Mouse (Mus musculus) intestine, embryonic 15.5 days (tissue): Measurements from ENCODE around the gene Mapk3. TPM values are rescaled to one million over a fixed set of nuclear protein-coding genes. Genes with fewer than 3 reads are reported as not detected.
"Not testable (repeated sequence)": the region's sequence is repeated elsewhere in the genome, so short reads cannot be mapped to it uniquely, and the experiment has no call there.

Experiments used
- ATAC-seq: fragments of 200-750 bp; cut with Nextera tagmentation; 2 replicates; pipeline ENCODE4 v1.8.0; 2017; ENCODE audit warnings: moderate TSS enrichment, moderate library complexity
- H3K27ac ChIP-seq: fragments of 300-500 bp; sonication (generic); 2 replicates; pipeline ENCODE4 v1.5.1; 2015; ENCODE audit warnings: mild to moderate bottlenecking, inconsistent platforms
- H3K27me3 ChIP-seq: fragments of 300-500 bp; sonication (generic); replicated peaks from 2 replicates; pipeline ENCODE4 v1.6.1; 2015; ENCODE audit warnings: inconsistent platforms
- H3K36me3 ChIP-seq: fragments of 300-500 bp; sonication (generic); 2 replicates; pipeline ENCODE4 v1.6.1; 2015; ENCODE audit warnings: inconsistent platforms
- H3K4me1 ChIP-seq: fragments of 300-500 bp; sonication (generic); replicated peaks from 2 replicates; pipeline ENCODE4 v1.6.1; 2015; ENCODE audit warnings: inconsistent platforms
- H3K4me2 ChIP-seq: fragments of 300-500 bp; sonication (generic); replicated peaks from 2 replicates; pipeline ENCODE4 v1.6.1; 2015; ENCODE audit warnings: mild to moderate bottlenecking, inconsistent platforms
- H3K4me3 ChIP-seq: fragments of 300-500 bp; sonication (generic); replicated peaks from 2 replicates; pipeline ENCODE4 v1.5.1; 2015; ENCODE audit warnings: inconsistent platforms
- H3K9ac ChIP-seq: fragments of 300-500 bp; sonication (generic); 2 replicates; pipeline ENCODE4 v1.6.1; 2015; ENCODE audit warnings: inconsistent platforms
- H3K9me3 ChIP-seq: fragments of 300-500 bp; sonication (generic); 2 replicates; pipeline ENCODE4 v1.6.1; 2016; ENCODE audit warnings: inconsistent platforms
- WGBS: fragments of 180-500 bp; shearing (Covaris S2); methylation state at CpG from one replicate; pipeline ENCODE4 v1.1.7; 2015; 5-methylcytosine and 5-hydroxymethylcytosine counted together
- polyA plus RNA-seq: library from polyadenylated mRNA; unstranded; fragments of >200 nt; fragmentation: Nextera tagmentation; extraction: Ambion mirVana; gene quantifications from 2 replicates; pipeline ENCODE4 v1.2.1, GENCODE M21; 2015

Mapk3 gene
- polyA plus RNA-seq, 1 experiment from 2014 or later = 109 TPM

DNA sequence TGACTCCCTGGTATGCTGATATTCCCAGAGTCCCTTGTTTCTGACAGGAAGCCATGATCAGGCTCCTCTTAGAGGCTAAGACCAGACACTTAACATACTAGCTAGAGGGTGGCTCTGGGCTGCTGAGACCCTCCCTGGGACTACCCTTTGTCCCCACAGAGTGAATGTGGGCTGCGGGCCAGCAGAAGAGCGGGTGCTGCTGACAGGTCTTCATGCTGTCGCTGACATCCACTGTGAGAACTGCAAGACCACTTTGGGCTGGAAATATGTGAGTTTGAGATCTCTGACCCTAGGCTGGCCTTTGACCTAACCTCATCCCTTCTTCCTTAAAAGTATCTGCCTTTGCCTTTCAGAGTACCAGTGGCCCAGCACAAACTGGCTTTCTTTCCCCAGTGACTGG lies 18.7 kb downstream of the Mapk3 start:
- no peak overlapping the region for H3K9ac ChIP-seq
- WGBS = 89% methylated on average over 3 of the region's 3 CpGs
- H3K4me1 ChIP-seq = peaks cover 51% of the 10 kb centered on the region
- no peak overlapping the region for H3K4me3 ChIP-seq
- H3K36me3 ChIP-seq = peaks cover 4% of the 10 kb centered on the region; the same call in 1 of the 2 replicates
- no peaks in the 10 kb centered on the region for H3K27me3 ChIP-seq
- H3K4me2 ChIP-seq = peak overlapping the region; percentile 84
- ATAC-seq = no peak
- no peak overlapping the region for H3K27ac ChIP-seq
- H3K9me3 ChIP-seq = no peaks in the 10 kb centered on the region

DNA sequence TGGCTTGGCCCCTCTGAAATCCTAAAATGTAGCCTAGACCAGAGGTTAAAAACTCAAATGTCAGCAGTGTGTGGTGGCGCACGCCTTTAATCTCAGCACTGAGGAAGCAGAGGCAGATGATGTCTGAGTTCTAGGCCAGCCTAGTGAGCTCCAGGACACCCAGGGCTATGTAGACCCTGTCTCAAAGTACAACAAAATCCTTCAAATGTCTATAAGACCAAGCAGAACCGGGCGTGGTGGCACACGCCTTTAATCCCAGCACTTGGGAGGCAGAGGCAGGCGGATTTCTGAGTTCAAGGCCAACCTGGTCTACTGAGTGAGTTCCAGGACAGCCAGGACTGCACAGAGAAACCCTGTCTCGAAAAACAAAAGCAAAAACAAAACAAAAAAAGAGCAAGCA lies 19.7 kb downstream of the Mapk3 start:
- peaks cover 51% of the 10 kb centered on the region for H3K4me1 ChIP-seq
- H3K9ac ChIP-seq, H3K27ac ChIP-seq, H3K36me3 ChIP-seq, H3K4me3 ChIP-seq, ATAC-seq, H3K27me3 ChIP-seq, H3K4me2 ChIP-seq, H3K9me3 ChIP-seq: not testable (repeated sequence)
- WGBS = 86% methylated on average over 7 of the region's 7 CpGs

DNA sequence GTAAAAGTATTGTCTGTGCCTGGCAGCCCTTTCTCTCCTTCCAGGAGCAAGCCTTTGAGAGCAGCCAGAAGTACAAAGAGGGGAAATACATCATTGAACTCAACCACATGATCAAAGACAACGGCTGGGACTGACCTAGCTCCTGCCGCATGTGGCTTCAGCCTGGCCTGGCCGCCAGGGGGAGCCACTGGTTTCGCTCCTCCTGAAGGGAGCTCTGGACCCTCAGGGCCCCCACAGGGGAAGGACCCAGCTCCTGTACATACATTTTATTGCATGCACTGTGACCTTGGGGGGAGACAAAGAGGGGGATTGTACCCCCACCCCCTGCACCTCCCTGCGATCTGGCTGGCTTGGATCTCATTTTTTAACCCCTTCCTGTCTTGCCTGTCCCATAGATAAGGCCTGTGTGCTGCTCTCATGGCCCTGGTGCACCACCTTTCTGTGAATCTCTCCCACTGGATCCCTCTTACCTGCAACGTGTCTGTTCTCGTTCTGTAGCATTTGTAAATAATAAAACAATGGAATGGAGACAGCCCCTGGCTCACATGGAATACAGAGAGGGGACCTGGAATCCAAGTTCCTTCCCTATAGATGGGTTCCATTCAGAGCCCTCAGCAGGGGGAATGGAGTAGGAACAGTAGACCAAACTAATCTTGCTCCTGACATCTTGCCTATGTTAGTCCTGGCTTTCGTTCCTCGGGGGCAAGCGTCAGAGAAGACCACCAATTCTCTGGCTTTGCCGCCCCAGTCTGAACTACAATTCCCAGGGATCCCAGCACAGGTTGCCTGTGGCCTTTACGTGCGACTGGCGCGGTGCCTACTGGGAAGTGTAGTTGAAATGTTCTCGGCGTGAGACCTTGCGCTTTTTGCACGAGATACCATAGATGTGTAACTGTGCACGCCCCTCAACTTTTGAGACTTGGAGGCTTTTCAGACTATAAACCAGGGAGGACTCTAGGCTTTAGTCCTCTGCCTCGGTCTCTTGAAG lies 20.9 kb downstream of the Mapk3 start:
- Histone ChIP-seq H3K27ac (peak overlapping the region; percentile 51), H3K4me3 (peak overlapping the region; percentile 42), H3K36me3 (peaks cover 13% of the 10 kb centered on the region), H3K27me3 (no peaks in the 10 kb centered on the region), H3K4me2 (peak overlapping the region; percentile 85), H3K9me3 (no peaks in the 10 kb centered on the region), H3K4me1 (peaks cover 49% of the 10 kb centered on the region), H3K9ac (peak overlapping the region; percentile 45)
- WGBS = under 1% methylated on average over 21 of the region's 21 CpGs
- peak; percentile 73 for ATAC-seq

DNA sequence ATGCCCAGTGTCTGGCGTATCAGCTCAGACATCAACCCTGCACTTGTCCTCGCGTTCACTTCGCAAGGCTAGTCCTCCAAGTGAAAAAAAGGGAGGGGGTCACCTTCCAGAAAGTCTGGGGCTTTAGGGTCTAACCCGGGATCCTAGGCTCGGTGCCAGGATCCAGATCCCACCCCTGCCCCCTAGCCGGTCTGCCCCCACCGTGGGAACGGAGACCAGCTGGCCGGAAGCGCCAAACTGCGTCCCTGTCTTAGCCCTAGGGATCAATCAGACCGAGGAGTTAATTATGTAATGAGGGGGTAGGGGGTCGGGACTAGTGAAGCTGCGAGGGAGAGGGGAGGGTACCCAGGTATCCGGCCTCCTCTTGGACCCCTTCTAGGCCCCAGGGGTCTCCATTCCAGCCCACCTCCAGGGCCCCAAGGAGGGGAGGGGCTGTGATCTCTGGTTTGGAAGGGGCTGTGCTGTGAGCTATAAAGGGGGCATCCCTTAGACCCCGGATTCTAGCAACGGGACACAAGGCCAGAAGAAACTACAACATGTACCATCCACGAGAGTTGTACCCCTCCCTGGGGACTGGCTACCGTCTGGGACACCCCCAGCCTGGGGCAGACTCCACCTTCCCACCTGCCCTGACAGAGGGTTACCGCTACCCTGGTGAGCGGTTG lies 21.7 kb downstream of the Mapk3 start, which contains the start of gene Tbx6:
TSS of gene Tbx6 (plus strand) at position 513 of the 665 bp plus-strand sequence.
- Histone ChIP-seq H3K36me3 (peaks cover 20% of the 10 kb centered on the region), H3K4me2 (peak within 1 kb of the TSS; percentile 85), H3K27ac (peak within 1 kb of the TSS; percentile 51), H3K4me1 (peaks cover 41% of the 10 kb centered on the region), H3K9ac (peak within 1 kb of the TSS; percentile 45), H3K4me3 (peak within 1 kb of the TSS; percentile 42), H3K9me3 (no peaks in the 10 kb centered on the region), H3K27me3 (no peaks in the 10 kb centered on the region)
- peak; percentile 12 for ATAC-seq
- WGBS = 7% methylated on average over 22 of the region's 22 CpGs

DNA sequence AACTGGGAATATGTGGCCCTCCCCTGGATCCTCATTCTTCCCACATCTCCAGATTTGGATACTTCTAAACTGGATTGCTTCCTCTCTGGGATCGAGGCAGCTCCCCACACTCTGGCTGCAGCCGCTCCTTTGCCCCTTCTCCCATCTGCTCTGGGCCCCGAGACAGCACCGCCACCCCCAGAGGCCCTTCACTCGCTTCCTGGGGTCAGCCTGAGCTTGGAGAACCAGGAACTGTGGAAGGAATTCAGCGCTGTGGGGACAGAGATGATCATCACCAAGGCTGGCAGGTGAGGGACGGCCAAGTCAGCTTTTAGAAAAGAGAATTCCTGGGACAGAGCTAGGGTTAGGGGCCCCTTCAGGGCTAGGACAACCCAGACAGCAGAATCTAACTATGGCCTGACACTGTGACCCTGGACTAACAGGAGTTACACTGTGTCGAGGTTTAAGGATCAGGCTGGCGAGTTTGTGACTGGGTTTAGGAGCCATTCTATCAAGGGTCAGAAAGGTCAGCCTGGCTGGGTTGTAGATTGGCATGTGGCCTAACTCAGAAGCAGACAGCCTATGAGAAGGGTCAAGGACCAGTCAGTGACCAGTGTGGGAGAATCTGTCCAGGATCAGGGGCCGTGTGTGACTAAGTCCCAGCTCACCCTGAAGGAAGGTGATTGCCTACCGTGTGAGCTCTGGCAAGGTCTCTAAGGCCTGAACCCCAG lies 22.4 kb downstream of the Mapk3 start:
- no peak overlapping the region for H3K27ac ChIP-seq
- H3K36me3 ChIP-seq = peaks cover 27% of the 10 kb centered on the region
- peak overlapping the region; percentile 85 for H3K4me2 ChIP-seq
- peak overlapping the region; percentile 45 for H3K9ac ChIP-seq
- H3K4me3 ChIP-seq = no peak overlapping the region
- ATAC-seq = no peak
- no peaks in the 10 kb centered on the region for H3K27me3 ChIP-seq
- peaks cover 37% of the 10 kb centered on the region for H3K4me1 ChIP-seq
- H3K9me3 ChIP-seq = no peaks in the 10 kb centered on the region
- 34% methylated on average over 11 of the region's 11 CpGs for WGBS

DNA sequence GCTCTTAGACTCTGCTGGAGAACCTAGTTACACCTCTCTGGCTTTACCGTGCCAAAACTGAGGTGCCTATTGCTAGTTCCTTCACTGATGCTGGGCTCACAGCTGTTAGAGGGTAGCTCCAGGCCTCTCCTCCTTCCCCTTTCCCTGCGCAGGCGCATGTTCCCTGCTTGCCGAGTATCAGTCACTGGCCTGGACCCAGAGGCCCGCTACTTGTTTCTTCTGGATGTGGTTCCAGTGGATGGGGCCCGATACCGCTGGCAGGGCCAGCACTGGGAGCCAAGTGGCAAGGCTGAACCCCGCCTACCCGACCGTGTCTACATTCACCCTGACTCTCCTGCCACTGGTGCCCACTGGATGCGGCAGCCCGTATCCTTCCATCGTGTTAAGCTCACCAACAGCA lies 23.3 kb downstream of the Mapk3 start:
- no peak overlapping the region for H3K27ac ChIP-seq
- 77% methylated on average over 13 of the region's 13 CpGs for WGBS
- peaks cover 35% of the 10 kb centered on the region for H3K36me3 ChIP-seq
- no peak for ATAC-seq
- H3K9ac ChIP-seq = no peak overlapping the region
- H3K4me1 ChIP-seq = peaks cover 29% of the 10 kb centered on the region
- no peaks in the 10 kb centered on the region for H3K9me3 ChIP-seq
- no peaks in the 10 kb centered on the region for H3K27me3 ChIP-seq
- H3K4me3 ChIP-seq = no peak overlapping the region
- H3K4me2 ChIP-seq = no peak overlapping the region

DNA sequence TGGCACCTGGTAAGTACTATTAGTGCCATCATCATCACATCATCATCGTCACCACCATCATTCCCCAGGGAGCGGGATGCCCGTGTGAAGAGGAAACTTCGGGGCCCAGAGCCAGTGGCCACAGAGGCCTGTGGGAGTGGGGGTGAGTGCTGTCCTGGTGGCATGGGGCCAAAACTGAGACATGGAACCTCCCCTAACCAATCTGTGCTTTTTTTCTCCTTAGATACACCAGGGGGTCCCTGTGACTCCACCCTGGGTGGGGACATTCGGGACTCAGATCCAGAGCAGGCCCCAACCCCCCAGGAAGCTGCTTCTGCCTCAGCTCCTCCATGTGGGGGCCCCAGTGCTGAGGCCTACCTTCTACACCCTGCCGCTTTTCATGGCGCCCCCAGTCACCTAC lies 25.1 kb downstream of the Mapk3 start:
- Histone ChIP-seq H3K36me3 (peaks cover 43% of the 10 kb centered on the region), H3K4me3 (no peak overlapping the region), H3K27me3 (no peaks in the 10 kb centered on the region), H3K4me2 (no peak overlapping the region), H3K27ac (no peak overlapping the region), H3K9ac (no peak overlapping the region), H3K4me1 (peaks cover 24% of the 10 kb centered on the region), H3K9me3 (no peaks in the 10 kb centered on the region)
- no peak for ATAC-seq
- 77% methylated on average over 7 of the region's 7 CpGs for whole genome bisulfite sequencing

DNA sequence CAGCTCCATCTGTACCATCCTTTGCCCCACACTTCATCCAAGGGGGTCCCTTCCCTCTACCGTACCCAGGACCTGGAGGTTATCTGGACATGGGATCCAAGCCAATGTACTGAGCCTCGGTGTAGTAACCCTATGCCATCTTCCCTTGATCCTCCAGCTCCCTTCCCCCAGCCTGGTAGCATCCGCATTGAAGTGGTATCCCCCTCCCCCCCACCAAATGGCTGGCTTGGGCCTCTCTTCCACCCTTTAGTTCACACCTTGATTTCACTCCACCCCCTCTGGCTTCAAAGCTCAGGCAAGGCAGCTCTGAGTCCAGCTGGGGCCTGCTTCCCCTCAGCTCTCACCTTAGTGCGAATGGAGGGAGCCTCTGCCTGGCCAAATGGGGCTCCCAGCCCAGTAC lies 25.7 kb downstream of the Mapk3 start:
- H3K36me3 ChIP-seq = peaks cover 43% of the 10 kb centered on the region
- no peaks in the 10 kb centered on the region for H3K9me3 ChIP-seq
- ATAC-seq = no peak
- 58% methylated on average over 4 of the region's 4 CpGs for WGBS
- H3K27me3 ChIP-seq = no peaks in the 10 kb centered on the region
- no peak overlapping the region for H3K27ac ChIP-seq
- H3K4me1 ChIP-seq = peaks cover 20% of the 10 kb centered on the region
- no peak overlapping the region for H3K4me2 ChIP-seq
- no peak overlapping the region for H3K4me3 ChIP-seq
- H3K9ac ChIP-seq = no peak overlapping the region

DNA sequence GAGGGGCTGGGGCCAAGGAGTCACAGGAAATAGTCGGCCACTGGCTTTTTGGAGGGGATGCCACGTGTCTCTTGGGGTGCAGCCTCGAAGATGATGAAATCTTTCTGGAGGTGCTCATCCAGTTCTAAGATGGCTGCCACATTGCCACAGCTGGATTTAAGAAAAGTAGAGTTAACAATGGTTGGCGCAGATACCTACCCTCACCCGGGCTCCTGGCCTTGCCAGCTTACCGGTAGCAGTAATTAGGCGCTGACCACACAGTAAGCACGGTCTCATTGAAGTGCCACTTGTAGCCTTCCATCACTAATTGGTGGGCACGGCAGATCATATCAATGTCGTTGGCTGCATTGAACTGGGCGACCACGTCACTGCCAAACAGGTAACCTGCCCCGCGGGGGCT lies 26.7 kb downstream of the Mapk3 start:
- Histone ChIP-seq H3K4me3 (no peak overlapping the region), H3K9me3 (no peaks in the 10 kb centered on the region), H3K4me2 (no peak overlapping the region), H3K4me1 (peaks cover 20% of the 10 kb centered on the region), H3K36me3 (peaks cover 43% of the 10 kb centered on the region), H3K27ac (no peak overlapping the region), H3K9ac (no peak overlapping the region), H3K27me3 (no peaks in the 10 kb centered on the region)
- no peak for ATAC-seq
- WGBS = 90% methylated on average over 14 of the region's 14 CpGs

DNA sequence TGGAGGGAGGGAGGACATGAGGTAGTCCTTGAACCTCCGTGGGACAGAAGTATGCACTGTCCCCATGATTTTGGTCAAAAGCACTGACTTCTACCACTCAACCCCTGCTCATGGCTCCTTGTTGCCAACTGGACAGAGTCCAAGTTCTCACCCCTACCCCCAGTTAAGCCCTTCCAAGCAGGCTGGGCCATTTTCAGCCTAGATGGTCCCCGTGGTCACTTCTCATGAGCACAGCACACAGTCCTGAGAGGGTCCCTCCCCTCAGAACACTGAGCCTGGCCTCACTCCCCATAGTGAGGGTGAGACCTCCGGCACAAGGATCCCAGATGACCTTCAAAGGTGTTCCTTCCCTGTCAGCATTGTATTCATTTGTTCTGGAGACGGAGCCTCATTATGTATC lies 29.7 kb downstream of the Mapk3 start:
- H3K4me1 ChIP-seq = peaks cover 7% of the 10 kb centered on the region; the same call in 1 of the 2 replicates
- no peak overlapping the region for H3K9ac ChIP-seq
- no peak overlapping the region for H3K27ac ChIP-seq
- no peaks in the 10 kb centered on the region for H3K27me3 ChIP-seq
- WGBS = 87% methylated on average over 4 of the region's 4 CpGs
- no peak overlapping the region for H3K4me2 ChIP-seq
- no peak overlapping the region for H3K4me3 ChIP-seq
- no peaks in the 10 kb centered on the region for H3K9me3 ChIP-seq
- peaks cover 39% of the 10 kb centered on the region for H3K36me3 ChIP-seq
- no peak for ATAC-seq

DNA sequence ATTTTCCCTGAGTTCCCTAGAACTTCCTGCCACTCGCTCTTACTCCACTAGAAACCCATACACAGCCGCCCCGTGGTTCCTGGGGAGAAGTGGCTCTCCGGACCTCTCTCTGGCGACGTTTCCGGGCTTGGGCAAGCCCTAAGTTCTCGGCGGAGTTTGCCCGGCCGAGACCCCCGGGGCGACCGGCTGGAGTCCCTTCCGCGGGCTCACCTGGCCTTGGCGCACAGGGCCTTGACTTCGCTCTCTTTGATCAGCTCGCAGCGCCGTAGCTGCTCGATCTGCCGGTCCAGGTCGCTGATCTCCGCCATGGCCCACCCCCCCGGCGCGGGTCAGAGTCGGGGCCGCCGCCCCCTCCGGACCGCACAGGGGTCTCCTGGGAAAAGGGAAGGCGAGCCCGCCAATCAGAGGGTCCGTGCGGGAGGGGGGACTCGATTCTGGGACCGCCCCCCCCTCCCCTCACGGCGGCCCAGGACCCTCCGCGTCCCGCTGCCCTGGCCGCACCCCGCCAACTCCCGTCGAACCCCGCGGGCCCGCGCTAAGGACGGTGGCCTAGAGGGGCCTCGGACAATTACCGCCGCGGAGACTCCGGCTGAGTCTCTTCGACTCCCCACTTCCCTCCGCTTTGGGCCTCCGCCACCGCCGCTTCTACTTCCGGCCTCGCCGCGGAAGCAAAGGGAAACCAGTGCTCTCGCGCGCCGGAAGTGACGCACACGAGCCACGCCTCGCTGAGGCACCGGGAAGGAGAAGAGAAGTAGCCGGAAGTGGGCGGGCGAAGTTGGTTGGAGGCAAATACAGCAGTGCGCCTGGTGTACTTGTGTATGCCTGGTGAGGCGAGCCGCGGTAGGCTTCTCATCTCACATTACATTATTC lies 32.7 kb downstream of the Mapk3 start, which contains the start of gene Ppp4c:
TSS of gene Ppp4c (minus strand) at position 646 of the 870 bp plus-strand sequence.
- Histone ChIP-seq H3K4me3 (peak within 1 kb of the TSS; percentile 64), H3K4me1 (peaks cover 21% of the 10 kb centered on the region), H3K36me3 (peaks cover 33% of the 10 kb centered on the region), H3K4me2 (peak within 1 kb of the TSS; percentile 68), H3K9ac (peak within 1 kb of the TSS; percentile 81), H3K27ac (peak within 1 kb of the TSS; percentile 96), H3K27me3 (no peaks in the 10 kb centered on the region), H3K9me3 (no peaks in the 10 kb centered on the region)
- peak; percentile 94 for ATAC-seq
- under 1% methylated on average over 82 of the region's 83 CpGs for WGBS
